Mouse (Mus musculus) embryonic fibroblast, embryonic 13.5 days (primary cell): ENCODE measurements around the gene Lmo7.

Source experiments
- CTCF ChIP-seq: IDR thresholded peaks from 2 replicates; pipeline ENCODE4 v1.5.1; 2011; ENCODE audit warnings: mild to moderate bottlenecking, control low read depth, low read length, moderate library complexity, borderline replicate concordance; ENCODE audit not compliant: insufficient read depth
- POLR2A ChIP-seq: IDR thresholded peaks from 2 replicates; pipeline ENCODE4 v1.6.1; 2011; ENCODE audit warnings: low read depth, mild to moderate bottlenecking, control low read depth, low read length, moderate library complexity

DNA sequence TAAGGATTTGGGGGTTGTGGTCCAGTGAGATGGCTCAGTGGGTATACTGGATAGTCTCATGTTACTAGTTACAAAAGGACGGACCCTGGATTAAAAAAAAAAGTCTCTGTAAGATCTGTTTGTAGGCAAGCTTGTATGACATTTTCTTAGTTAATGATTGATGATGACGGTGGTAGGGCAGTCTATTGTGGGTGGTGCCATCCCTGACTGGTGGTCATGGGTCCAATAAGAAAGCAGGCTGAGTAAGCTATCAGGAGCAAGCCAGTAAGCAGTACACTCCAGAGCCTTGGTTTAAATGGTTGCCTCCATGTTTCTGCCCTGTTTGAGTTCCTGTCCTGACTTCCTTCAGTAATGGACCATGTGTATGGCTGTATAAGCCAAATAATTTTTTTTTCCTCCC lies 106.6 kb downstream of the Lmo7 start:
- TF ChIP-seq POLR2A (no peak), CTCF (no peak)
